Mouse (Mus musculus): ENCODE measurements around the gene Leng1.
"Not testable (repeated sequence)": the region's sequence is repeated elsewhere in the genome, so short reads cannot be mapped to it uniquely, and the experiment has no call there.

Leng1 gene

DNA sequence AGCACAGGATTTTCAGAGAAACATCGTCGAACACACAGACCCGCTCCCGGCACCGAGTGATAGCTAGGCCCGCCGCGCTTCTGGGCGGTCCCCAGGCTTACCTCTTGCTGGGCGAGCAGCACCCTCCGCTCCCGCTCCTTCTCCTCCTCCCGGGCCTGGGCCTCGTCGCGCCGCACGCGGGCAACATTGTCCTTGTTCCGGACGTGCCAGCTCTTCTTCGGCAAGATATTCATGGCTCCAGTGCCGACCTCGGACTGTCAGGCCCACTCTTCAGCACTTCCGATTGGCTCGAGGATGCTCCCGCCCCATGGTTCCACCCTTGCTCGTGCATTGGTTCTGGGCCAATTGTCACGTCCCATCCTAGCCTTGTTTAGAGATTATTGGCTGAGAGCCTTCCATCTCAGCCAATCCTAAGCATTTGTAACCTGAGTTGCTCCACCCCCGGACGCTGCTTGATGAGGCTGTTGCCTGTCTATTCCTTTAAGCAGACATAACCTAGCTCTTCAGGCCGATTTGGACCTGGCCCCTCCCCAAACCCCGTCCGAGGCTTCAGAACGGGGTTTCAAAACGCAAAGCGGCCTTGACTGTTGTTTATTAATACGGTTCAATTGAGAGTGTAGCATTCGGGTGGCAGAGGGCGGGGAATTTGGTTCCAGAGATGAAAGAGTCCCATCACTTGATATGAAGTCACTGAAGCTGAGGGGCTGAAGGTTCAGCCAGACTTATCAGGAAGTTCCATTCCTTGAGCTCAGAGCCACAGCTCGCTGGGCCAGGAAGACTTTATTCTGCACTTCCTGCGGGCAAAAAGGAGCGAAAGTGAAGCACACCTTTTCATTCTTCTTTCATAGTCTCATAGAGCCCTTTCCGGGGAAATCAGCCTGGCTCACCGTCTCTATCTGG lies at the start of gene Leng1:
Gene Leng1 (minus strand): TSS at position 626 of the 900 bp plus-strand sequence.
- DNase-seq (ENCODE audit: low read depth, low spot score), result peak; percentile 99

DNA sequence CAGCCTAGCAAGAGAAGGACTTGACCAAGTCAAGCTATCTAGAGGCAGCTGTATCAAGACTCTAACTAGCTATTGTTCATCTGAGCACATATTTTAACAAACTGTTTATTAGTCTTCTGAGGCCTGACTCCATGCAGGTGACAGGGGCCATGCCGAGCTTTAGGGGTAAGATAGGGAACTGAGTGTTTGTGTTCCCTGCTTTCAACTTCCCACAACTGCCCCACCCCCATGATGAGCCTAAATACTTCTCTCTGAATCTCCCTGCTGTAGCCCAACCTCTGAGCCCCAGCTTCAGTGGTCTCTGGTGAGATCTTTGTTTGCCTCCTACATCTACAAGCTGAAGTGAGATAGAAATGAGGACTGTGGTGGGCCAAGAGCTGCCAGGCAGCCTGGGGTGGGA lies 49.6 kb upstream of the Leng1 start:
- DNase-seq (ENCODE audit: low read depth, low spot score), result no peak

DNA sequence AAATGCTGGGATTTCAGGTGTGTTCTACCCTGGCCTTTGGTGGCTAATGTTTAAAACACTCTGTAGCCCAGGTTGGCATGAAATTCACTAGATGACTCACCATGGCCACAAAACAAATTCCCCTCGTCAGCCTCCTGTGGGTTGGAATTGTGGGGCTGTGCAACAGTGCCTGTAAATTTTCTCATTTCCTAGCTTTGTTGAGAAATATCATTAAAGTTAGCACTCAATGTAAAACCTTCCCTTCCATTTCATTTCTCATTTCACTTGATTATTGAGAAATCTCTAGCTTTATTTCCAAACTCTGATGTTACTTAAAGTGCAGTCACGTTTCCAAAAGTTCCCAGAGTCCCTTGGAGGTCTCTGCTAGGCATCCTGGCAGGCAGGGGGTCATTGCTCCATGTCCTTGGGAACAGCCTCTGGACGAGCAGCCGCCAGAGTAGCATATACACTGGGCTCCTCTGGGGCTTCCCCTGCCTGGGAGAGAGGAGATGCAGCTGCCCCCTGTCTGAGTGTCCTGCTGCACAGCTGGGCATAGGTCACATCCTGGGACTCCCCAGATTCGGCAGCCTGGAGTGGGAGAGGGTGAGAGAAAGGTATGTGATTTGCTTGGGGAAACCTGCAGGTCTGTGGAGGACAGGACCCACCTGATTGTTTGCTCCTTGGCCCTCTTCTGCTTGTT lies 46.8 kb upstream of the Leng1 start:
- no peak for DNase-seq (ENCODE audit: low read depth, low spot score)

DNA sequence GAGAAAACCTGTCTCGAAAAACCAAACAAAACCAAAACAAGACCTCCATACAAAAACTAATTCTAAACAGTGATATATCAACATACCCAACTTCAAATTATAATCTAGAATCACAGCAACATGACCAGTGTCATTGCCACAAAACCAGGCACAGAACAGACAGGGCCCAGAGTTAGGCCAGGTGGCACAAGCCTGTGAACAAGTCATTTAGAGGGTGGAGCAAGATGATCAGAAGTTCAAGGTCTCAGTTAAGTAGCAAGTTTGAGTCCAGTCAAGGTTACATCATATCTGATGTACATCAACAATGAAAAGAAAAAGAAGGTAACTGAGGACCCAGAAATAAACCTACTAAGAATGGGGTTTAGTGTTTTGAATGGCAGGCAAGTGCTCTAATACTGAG lies 43.4 kb upstream of the Leng1 start:
- DNase-seq (ENCODE audit: low read depth, low spot score), result peak; percentile 79

DNA sequence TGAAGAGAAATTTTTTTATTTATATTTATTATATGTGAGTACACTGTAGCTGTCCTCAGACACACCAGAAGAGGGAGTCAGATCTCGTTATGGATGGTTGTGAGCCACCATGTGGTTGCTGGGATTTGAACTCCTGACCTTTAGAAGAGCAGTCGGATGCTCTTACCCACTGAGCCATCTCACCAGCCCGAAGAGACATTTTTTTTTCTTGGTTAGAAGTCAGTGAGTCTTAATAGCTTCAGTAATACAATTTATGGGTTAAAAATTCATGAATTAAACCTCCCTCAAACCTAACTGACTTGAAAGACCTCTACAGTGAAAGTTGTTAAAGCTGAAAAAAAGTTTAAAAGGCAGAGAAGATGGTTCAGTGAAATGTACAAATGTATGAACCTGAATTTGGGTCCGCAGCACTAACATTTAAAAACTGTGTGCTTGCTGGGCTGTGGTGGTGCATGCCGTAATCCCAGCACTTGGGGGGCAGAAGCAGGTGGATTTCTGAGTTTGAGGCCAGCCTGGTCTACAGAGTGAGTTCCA lies 42.9 kb upstream of the Leng1 start:
- DNase-seq (ENCODE audit: low read depth, low spot score), result peak; percentile 65

DNA sequence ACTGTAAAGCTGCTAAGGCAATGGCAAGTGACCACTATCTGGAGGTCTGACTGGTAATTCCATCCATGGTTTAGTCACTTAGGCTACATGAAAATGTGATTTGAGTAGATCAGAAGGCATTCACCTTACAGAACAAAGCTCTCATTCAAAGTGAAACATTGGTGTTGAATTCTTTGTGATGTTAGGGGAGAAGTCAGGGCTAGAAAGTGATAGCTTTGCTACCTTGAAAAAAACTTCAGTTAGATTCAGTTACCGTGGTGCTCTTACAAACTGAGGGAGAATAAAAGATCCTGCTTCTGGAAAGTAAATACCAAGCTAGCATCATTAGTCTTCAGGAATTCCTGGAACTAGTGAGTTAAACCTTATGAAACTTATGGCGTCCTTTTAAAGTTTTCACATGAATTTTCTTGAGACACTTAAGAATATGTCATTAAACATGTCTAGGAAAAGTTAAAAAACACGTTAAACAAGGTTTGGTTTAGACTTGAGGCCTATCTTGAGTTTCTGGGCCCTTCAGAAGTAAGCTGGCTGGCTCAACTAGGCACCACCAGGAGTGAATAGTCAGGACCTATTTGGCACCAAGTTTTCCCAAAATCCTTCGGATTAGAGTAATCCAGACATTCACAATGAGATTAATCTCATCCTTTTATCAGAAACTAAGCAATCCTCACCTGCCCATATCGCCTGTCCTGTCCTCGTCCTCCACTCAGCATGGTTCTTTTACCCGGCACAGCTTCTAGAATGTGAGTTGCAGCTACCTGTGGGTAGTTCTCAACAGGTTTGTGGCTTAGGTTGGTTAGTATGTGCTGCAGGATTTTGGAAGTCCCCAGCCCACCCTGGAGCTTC lies 42.2 kb upstream of the Leng1 start:
- DNase-seq (ENCODE audit: low read depth, low spot score), result peak; percentile 75

DNA sequence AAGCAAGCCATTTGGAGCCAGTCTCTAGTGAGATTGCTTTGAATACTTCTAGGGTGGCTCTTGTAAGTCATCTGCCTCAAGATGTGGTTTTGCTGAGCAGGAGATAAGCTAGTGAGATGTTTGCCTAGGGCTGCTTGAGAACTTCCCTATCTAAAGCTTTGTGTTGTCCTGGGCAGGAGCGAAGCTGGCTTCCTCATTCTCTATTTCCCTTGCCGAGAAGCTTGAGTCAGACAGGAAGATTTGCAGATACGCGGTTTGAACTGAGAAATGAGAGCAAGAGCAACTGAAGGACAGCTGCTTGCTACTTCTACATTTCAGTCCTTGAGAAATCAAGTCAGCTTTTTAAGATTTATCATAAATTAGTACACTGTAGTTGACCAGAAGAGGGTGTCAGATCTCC lies 41.4 kb upstream of the Leng1 start:
- peak; percentile 57 for DNase-seq (ENCODE audit: low read depth, low spot score)

DNA sequence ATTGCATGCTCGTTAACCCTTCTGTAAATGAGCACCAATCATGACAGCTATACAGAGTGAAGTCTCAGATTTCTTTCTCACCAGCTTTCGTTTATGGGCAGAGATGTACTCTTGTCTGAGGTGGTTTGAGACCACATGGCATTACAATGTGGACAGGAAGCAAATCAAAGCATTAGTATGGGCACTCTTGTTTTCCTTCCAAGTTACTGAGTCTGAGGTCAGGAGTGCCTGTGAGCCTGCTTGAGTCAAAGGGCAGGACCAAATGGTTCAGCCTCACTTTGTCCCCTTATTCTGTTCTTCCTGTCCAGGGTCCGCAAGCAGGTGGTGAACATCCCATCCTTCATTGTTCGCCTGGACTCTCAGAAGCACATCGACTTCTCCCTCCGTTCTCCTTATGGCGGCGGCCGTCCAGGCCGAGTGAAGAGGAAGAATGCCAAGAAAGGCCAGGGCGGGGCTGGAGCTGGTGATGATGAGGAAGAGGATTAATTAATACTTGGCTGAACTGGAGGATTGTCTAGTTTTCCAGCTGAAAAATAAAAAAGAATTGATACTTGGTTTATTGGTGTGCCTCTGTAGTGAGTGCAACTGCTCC lies 40.8 kb upstream of the Leng1 start:
- DNase-seq (ENCODE audit: low read depth, low spot score), result peak; percentile 49

DNA sequence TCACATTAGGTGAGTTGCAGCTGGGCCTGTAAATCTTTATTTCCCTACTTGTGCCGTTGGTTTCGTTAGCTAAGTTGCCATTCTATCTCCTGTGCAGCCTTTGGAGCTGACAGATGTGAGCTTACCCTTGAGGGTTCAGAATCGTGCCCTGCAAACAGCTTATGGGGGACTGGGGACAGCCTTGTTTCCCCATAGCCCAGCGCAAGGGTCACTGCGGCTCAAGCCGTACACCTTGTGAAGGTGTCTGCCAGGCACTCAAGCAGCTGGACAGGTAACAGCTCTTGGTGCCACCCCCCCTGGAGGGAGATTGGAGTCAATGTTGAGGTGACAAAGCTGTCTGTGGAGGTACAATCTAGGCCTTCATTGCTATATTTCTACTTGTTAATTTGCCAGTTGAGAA lies 40.3 kb upstream of the Leng1 start:
- DNase-seq (ENCODE audit: low read depth, low spot score), result peak; percentile 29

DNA sequence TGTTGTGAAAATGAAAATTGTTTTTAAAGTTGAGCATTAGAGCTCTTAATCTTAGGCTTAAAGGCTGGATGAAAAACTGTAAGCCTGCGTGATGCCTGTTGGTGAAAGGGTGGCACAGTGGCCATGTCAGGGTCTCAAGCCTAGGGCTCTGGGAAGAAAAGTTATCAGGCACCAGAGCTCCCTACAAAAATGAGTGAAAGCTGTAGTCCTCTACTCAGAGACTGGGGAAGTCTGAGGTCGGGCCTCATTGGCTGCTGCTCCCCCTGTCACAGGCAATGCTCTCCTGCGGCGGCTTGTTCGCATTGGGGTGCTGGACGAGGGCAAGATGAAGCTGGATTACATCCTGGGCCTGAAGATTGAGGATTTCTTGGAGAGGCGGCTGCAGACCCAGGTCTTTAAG lies 39.8 kb upstream of the Leng1 start:
- DNase-seq (ENCODE audit: low read depth, low spot score), result not testable (repeated sequence)

DNA sequence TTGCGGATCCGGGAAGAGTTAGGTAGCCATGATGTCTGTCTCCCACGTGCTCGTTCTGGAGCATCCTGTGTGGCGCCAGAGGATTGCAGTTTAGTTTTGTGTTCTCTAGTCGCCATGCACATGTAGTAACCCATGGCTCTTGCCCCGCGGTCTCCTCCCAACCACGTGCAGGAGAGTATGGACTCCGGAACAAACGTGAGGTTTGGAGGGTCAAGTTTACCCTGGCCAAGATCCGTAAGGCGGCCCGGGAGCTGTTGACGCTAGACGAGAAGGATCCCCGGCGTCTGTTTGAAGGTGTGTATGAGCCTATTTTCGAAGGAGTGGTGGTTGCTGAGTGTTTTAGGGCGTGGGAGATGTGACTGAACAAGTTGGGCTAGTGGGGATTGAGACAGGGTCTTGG lies 38.8 kb upstream of the Leng1 start:
- DNase-seq (ENCODE audit: low read depth, low spot score), result peak; percentile 61

DNA sequence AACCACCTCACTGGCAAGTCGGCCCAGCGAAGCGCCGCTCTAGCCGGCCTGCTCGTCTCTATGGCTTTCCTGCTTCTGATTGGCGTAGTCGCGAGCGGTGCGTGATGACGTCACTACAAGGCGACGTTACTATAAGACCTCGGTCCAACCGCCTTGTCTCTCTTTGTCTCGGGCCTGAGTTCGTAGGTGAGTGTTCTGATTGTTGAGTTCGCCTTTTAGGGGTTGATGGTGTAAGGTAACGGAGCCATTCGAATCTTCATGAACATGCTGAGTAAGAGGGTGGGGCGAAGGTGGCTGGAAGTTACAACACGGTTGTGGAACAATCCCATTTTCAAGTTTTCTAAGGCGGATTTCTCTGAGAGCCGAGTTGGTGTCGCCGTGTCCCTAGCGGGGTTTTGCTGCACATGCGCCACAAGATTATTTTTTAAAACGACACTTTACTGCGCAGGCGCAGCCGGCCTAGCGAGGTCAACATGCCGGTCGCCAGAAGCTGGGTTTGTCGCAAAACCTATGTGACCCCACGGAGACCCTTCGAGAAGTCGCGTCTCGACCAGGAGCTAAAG lies 38.3 kb upstream of the Leng1 start, which contains the start of gene Rps9:
Gene Rps9 (plus strand): TSS at position 115 of the 563 bp plus-strand sequence.
- DNase-seq (ENCODE audit: low read depth, low spot score), result peak; percentile 98

DNA sequence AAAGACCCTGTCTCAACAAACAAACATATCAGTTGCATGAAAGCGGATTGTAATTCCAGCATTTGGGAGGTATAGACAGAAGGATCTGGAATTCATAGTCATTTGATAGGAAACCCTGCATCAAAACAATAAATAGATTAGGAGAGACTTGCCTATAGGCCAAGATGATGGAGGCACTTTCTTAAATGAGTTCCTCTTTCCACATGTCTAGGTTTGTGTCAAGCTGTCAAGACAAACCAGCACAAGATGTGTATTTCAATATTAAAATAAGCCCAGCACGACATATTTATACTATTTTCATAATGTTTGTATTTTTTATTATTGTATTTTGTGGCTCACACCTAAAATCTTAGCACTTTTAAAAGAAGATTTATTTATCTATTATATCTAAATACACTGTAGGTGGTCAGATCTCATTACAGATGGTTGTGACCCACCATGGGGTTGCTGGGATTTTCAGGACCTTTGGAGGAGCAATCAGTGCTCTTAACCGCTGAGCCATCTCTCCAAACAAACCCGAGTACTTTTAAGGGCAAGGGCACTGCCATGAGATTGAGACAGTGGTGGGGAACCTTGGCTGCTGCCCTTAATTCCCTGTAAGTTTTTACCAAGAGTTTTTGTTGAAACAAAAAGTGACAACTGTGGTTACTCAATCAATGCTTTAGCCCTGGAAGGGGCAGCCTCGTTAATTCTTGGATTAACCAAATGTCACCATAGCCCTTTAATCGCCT lies 37.7 kb upstream of the Leng1 start:
- no peak for DNase-seq (ENCODE audit: low read depth, low spot score)

DNA sequence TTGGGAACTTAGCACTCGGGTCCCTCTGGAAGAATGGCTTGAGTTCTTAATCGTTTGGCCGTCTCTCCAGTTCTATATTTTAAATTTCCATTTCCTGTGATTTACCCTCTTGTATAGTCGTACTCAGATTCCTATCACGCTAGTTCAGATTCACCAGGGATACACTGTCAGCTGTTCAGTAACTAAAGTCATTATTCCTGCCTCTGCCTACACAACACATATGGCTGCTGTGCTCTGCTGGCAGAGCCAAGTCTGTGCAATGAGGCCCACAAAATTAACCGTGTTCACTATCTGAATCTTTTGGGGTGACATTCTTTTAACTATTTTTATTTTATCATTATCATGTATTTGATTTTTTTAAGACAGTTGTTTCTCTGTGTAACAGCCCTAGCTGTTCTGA lies 32.8 kb upstream of the Leng1 start:
- DNase-seq (ENCODE audit: low read depth, low spot score), result no peak

DNA sequence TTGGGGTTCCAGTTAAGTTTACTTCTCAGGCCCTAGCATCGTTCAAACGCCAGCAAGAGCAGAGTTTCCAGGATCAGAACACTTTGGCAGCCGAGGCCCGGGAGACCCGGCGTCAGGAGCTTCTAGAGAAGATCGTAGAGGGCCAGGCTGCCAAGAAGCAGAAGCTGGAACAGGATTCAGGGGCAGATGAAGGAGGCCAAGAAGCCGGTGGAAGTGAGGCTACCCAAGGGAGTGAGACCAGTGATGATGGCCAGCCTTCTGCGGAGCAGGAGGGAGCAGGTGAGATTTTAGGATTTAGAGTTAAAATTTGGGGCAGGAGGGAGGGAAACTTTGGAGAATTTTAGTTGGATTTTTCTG lies 29.3 kb upstream of the Leng1 start:
- DNase-seq (ENCODE audit: low read depth, low spot score), result not testable (repeated sequence)

DNA sequence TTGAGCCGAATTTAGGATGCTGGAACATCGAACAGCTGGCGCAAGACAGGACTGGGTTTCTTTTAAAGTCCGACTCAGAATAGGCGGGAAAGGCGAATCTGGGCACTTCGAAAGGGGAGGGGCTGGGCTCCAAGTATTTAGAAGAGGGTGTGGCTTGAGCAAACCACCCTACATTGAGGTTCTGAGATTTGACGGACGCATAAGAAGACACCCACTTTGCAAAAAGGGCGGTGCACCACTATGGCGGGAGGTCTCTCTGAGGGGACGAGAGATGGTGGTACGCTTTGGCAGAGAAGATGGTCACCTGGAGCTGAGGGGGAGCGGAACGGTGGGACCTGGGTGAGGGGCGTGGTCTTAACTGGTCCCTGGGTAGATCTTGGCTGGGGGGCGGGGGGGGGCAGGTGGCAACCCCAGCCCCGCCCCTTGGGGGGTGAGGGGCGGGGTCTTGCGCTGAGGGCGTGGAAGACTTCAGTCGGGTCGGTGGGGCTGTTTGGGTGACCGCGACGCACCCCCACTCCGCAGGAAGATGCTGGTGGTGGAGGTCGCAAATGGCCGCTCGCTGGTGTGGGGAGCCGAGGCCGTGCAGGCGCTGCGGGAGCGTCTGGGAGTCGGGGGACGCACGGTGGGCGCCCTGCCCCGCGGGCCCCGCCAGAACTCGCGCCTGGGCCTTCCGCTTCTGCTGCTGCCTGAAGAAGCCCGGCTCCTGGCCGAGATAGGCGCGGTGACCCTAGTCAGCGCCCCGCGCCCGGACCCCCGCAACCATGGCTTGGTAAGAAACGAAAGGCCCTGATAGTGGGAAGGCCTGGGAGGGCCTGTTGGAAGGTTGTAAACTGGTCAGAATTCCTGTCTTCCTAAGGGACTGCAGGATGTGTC lies 28.7 kb upstream of the Leng1 start:
- peak; percentile 95 for DNase-seq (ENCODE audit: low read depth, low spot score)

DNA sequence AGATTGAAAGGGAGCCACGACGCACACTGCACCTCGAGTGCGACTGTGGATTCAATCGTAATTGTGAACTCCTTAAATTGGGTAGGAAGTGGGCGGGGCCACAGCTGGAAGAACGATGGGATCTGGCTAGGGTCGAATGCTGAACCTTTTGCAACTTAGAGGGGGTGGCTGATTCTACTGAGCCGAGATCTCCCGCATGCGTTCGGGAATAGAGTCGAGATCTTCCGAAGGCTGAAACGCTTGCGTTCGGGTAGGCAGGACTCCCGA lies 28.1 kb upstream of the Leng1 start:
- no peak for DNase-seq (ENCODE audit: low read depth, low spot score)

DNA sequence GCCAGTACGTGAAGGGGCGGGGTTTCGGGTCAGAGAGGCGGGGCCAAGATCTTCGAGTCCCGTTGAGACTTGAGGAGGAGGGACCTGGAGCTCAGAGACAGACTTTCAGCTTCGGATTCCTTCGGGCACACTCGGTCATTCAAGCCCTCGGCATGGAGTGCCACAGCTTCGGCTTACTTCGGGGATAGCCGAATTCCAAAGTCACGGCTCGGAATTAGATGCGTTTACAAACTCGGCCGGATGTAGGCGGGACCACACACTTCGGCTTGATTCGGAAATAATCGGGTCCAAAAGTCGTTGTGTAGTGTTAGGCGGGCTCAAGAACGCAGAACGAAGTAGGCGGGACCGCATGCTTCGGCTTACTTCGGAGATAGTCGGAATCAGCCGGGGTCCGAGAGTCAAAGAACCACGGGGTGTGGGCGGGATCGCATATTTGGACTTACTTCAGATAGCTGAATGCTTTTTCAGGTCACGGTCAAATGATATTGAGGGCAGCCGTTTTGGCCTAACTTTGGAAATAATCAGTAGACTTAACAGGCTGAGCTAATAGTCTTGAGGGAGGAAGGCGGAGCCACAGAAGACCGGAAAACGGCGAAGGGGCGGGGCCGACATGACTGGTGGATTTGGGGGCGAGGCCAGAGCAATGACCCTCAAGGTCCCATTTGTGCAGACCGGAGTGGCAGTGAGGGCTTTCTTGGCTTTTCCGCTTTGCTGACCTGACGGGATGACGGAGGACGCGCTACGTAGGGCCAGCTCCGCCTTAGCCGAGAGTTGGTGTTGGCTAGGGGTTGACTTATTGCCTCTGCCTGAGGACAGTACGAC lies 27.6 kb upstream of the Leng1 start, which contains the start of gene Mboat7:
Gene Mboat7 (minus strand): TSS at position 537 of the 822 bp plus-strand sequence.
- DNase-seq (ENCODE audit: low read depth, low spot score), result peak; percentile 98
